Mouse (Mus musculus): ENCODE data around the gene Cav1. TPM values are rescaled to one million over a fixed set of nuclear protein-coding genes. Genes with fewer than 3 reads are reported as not detected.

Cav1 gene
- polyA plus RNA-seq, 1 experiment from 2014 or later: 22.4 TPM

- peak; percentile 40 for DNase-seq (ENCODE audit: low spot score)
- Histone ChIP-seq H3K27me3 (ENCODE audit: low read depth, poor library complexity, severe bottlenecking) (peaks cover 42% of the 10 kb centered on the region), H3K4me1 (peaks cover 24% of the 10 kb centered on the region), H3K4me3 (peak overlapping the region; percentile 55), H3K9me3 (replicated peaks) (no peaks in the 10 kb centered on the region), H3K27ac (0 out of 2 replicates have a peak overlapping the region, but pooled peaks have one; percentile 26), H3K36me3 (no peaks in the 10 kb centered on the region)
- 2% methylated on average over 18 of the region's 19 CpGs for WGBS
These were observed 629 bp downstream of the Cav1 start for GRCm38 (mm10) chr6:17306602-17307325.

DNA sequence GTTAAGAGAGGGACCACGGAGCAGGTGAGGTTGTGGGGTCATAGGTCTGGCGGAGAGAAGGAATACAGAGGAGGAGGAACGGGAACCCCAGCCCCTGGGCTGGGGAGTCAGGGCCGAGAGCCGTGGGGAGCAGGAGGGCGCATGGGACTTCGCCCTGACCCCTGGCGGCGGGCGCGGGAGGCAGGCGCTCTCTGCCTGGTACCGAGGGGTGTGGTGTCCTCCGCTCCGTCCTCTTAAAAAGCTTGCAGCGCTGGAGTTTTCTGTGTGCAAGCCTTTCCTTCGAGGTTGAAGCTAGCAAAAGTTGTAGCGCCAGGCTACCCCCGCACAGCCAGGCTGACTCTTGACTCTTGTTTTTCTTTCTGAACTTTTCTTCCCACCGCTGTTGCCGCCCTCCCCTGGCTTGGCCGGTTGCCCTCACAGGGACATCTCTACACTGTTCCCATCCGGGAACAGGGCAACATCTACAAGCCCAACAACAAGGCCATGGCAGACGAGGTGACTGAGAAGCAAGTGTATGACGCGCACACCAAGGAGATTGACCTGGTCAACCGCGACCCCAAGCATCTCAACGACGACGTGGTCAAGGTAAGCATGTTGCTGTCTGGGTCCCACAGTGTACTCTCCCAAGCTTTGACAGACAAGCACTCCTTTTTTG, 1.5 kb downstream of the Cav1 start:
- Histone ChIP-seq H3K4me3 (peak overlapping the region; percentile 55), H3K4me1 (peaks cover 24% of the 10 kb centered on the region), H3K9me3 (replicated peaks) (no peaks in the 10 kb centered on the region), H3K36me3 (no peaks in the 10 kb centered on the region), H3K27me3 (ENCODE audit: low read depth, poor library complexity, severe bottlenecking) (peaks cover 42% of the 10 kb centered on the region), H3K27ac (no peak overlapping the region)
- peak; percentile 80 for DNase-seq (ENCODE audit: low spot score)
- 1% methylated on average over 31 of the region's 31 CpGs for WGBS

GRCm38 (mm10) chr6:17308661-17309060, 2.5 kb downstream of the Cav1 start:
- Histone ChIP-seq H3K9me3 (replicated peaks) (no peaks in the 10 kb centered on the region), H3K27me3 (ENCODE audit: low read depth, poor library complexity, severe bottlenecking) (peaks cover 42% of the 10 kb centered on the region), H3K36me3 (no peaks in the 10 kb centered on the region), H3K4me3 (no peak overlapping the region), H3K4me1 (peaks cover 24% of the 10 kb centered on the region), H3K27ac (no peak overlapping the region)
- WGBS: 52% methylated on average over 2 of the region's 2 CpGs
- DNase-seq (ENCODE audit: low spot score): no peak

DNA sequence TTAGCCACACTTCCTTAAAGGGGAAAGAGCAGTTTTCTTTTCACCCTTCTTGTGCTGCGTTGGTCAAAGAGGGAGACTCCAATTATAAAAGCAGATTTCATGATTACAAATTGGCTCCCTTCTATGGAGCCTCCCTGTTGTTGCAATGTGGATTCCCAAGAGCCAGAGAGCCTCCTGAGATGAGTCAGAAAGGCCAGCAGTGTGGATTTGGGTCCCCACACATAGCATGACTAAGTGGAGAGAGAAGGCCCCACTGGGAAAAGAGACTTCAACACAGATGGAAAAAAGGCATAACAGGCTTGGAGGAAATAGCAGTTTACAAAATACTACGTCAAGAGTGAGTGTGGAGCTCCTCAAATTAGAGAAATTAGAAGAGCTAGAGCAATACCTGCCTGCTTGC, 3.1 kb downstream of the Cav1 start:
- WGBS: 84% methylated on average over 2 of the region's 2 CpGs
- H3K9me3 ChIP-seq (replicated peaks): no peaks in the 10 kb centered on the region

GRCm38 (mm10) chr6:17314241-17314640, 8.1 kb downstream of the Cav1 start:
- H3K27me3 ChIP-seq (ENCODE audit: low read depth, poor library complexity, severe bottlenecking): peaks cover 6% of the 10 kb centered on the region
- 79% methylated on average over 2 of the region's 2 CpGs for WGBS

More for the DNA sequence above, 3.1 kb downstream of the Cav1 start:
- DNase-seq (ENCODE audit: low spot score): no peak
- Histone ChIP-seq H3K27ac (no peak overlapping the region), H3K4me3 (no peak overlapping the region), H3K27me3 (ENCODE audit: low read depth, poor library complexity, severe bottlenecking) (peaks cover 42% of the 10 kb centered on the region), H3K36me3 (no peaks in the 10 kb centered on the region), H3K4me1 (peaks cover 24% of the 10 kb centered on the region)

DNA sequence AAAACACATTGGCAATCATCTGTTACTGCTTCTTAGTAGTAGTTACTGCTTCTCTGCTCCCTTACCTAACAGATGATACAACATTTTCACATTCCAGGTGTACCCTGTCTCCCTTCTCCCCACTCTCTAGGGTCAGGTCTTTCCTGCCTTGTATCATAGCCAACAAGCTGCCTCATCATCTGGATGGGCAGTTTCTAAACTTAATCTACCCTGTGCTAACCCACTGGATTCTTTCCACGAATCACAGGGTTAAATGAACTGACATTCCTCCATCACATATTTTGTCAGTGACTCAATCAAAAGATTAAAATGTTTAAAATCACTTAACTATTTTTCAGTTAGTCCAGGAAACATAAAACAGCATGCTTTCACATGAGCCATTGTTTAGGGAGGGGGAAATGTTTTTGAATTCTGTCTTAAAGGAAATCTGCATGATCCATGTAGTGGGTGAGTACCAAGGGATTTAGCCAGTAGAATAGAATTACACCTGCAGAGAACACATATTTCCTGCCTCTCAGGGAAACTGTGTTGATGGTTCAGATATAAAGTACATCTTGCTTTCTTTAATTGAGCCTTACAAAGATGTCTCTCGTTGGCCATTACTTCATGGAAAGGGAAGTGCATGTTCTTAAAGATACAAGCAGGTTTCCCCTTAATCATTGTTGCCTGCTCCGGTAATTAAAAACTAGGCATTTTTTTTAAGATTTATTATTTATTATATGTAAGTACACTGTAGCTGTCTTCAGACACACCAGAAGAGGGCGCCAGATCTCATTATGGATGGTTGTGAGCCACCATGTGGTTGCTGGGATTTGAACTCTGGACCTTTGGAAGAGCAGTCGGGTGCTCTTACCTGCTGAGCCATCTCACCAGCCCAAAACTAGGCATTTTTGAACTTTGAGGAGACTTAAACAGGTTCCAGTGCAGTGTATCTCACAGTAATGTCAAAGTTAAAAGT, 8.8 kb downstream of the Cav1 start:
- Histone ChIP-seq H3K9me3 (replicated peaks) (no peaks in the 10 kb centered on the region), H3K27ac (no peak overlapping the region), H3K4me1 (peaks cover 5% of the 10 kb centered on the region), H3K4me3 (no peak overlapping the region), H3K36me3 (no peaks in the 10 kb centered on the region), H3K27me3 (ENCODE audit: low read depth, poor library complexity, severe bottlenecking) (no peaks in the 10 kb centered on the region)
- 84% methylated on average over 5 of the region's 5 CpGs for WGBS
- DNase-seq (ENCODE audit: low spot score): no peak

More at GRCm38 (mm10) chr6:17314241-17314640, 8.1 kb downstream of the Cav1 start:
- H3K36me3 ChIP-seq: no peaks in the 10 kb centered on the region
- no peak overlapping the region for H3K4me3 ChIP-seq
- no peaks in the 10 kb centered on the region for H3K9me3 ChIP-seq (replicated peaks)
- no peak for DNase-seq (ENCODE audit: low spot score)
- H3K27ac ChIP-seq: no peak overlapping the region
- peaks cover 5% of the 10 kb centered on the region for H3K4me1 ChIP-seq

- H3K4me3 ChIP-seq: no peak overlapping the region
- H3K36me3 ChIP-seq: no peaks in the 10 kb centered on the region
- H3K27ac ChIP-seq: 0 out of 2 replicates have a peak overlapping the region, but pooled peaks have one; percentile 21
- H3K27me3 ChIP-seq (ENCODE audit: low read depth, poor library complexity, severe bottlenecking): no peaks in the 10 kb centered on the region
- no peak for DNase-seq (ENCODE audit: low spot score)
- H3K4me1 ChIP-seq: peaks cover 5% of the 10 kb centered on the region
- no peaks in the 10 kb centered on the region for H3K9me3 ChIP-seq (replicated peaks)
- 76% methylated on average over 15 of the region's 15 CpGs for WGBS
These were observed 10.4 kb downstream of the Cav1 start for GRCm38 (mm10) chr6:17316294-17317166.

DNA sequence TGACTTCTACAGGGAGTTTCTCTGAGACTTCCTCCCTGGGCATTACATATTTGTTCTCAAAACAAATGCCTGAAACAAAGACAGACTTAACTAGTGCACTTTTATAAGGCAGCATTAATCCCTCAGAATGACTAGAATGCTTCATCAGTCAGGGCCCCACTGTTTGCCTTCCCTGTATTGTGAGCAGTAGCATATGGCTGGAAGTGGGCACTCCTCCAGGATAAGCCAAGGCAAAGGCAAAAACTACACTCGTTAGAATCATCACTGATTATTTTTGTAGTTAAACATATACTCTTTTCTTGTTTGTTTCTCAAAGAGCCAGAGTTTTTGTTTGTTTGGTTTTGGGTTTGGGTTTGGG, 11.0 kb downstream of the Cav1 start:
- Histone ChIP-seq H3K36me3 (no peaks in the 10 kb centered on the region), H3K4me3 (no peak overlapping the region), H3K27me3 (ENCODE audit: low read depth, poor library complexity, severe bottlenecking) (no peaks in the 10 kb centered on the region), H3K4me1 (peaks cover 5% of the 10 kb centered on the region), H3K9me3 (replicated peaks) (no peaks in the 10 kb centered on the region), H3K27ac (no peak overlapping the region)
- WGBS: 70% methylated on average over 1 of the region's 1 CpGs
- DNase-seq (ENCODE audit: low spot score): no peak

GRCm38 (mm10) chr6:17317944-17318343, 11.8 kb downstream of the Cav1 start:
- Histone ChIP-seq H3K4me3 (no peak overlapping the region), H3K36me3 (no peaks in the 10 kb centered on the region), H3K9me3 (replicated peaks) (no peaks in the 10 kb centered on the region), H3K27me3 (ENCODE audit: low read depth, poor library complexity, severe bottlenecking) (no peaks in the 10 kb centered on the region), H3K27ac (no peak overlapping the region), H3K4me1 (peaks cover 5% of the 10 kb centered on the region)
- 75% methylated on average over 1 of the region's 1 CpGs for WGBS
- DNase-seq (ENCODE audit: low spot score): no peak

DNA sequence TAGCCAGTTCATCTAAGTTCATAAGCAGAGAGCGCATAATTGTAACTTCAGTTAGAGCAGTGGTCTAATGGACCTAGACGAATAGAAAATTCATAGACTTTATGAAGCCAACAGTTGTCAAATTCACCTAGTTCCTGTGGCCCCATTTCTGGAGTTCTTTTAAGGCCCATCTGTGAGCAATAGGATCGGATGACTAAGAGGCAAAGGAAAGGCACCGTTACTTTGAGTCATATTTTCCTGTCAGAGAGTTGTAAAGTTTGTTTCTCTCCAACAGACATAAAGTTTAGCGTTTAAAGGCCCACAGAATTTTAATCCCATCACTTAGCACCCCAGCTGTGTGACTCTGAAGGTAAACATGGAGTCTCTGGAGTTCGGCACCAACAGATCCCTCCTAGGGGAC, 15.8 kb downstream of the Cav1 start:
- Histone ChIP-seq H3K27ac (no peak overlapping the region), H3K4me3 (no peak overlapping the region), H3K9me3 (replicated peaks) (no peaks in the 10 kb centered on the region), H3K27me3 (ENCODE audit: low read depth, poor library complexity, severe bottlenecking) (no peaks in the 10 kb centered on the region), H3K36me3 (no peaks in the 10 kb centered on the region), H3K4me1 (peaks cover 3% of the 10 kb centered on the region; the same call in 1 of the 2 replicates)
- 72% methylated on average over 6 of the region's 6 CpGs for WGBS
- no peak for DNase-seq (ENCODE audit: low spot score)

DNA sequence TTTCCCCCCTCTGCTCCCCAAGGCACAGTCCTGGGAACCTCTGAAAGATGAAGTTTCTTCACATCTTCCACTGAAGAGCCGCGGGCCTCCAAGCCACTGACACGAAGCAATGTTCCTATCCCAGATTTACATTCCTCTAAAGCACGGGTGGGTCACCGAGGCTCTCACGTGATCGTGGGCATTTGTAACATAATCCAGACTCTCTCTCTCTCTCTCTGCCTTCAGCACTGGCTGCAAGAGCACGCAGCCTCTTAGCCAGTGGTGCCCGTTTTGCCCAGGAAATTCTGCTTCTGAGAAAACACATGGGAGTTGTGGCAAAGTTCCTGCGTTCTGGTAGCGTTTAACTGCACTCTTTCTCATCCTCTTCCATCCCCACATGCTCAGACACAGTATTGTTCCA, 21.1 kb downstream of the Cav1 start:
- peaks cover 6% of the 10 kb centered on the region for H3K4me1 ChIP-seq
- no peaks in the 10 kb centered on the region for H3K9me3 ChIP-seq (replicated peaks)
- WGBS: 53% methylated on average over 11 of the region's 11 CpGs
- H3K27me3 ChIP-seq (ENCODE audit: low read depth, poor library complexity, severe bottlenecking): no peaks in the 10 kb centered on the region
- no peaks in the 10 kb centered on the region for H3K36me3 ChIP-seq
- DNase-seq (ENCODE audit: low spot score): no peak
- no peak overlapping the region for H3K27ac ChIP-seq
- no peak overlapping the region for H3K4me3 ChIP-seq

GRCm38 (mm10) chr6:17329801-17330200, 23.7 kb downstream of the Cav1 start:
- peaks cover 6% of the 10 kb centered on the region for H3K4me1 ChIP-seq
- H3K9me3 ChIP-seq (replicated peaks): no peaks in the 10 kb centered on the region
- no peaks in the 10 kb centered on the region for H3K27me3 ChIP-seq (ENCODE audit: low read depth, poor library complexity, severe bottlenecking)
- WGBS: 86% methylated on average over 3 of the region's 3 CpGs
- no peaks in the 10 kb centered on the region for H3K36me3 ChIP-seq
- DNase-seq (ENCODE audit: low spot score): no peak
- no peak overlapping the region for H3K27ac ChIP-seq
- no peak overlapping the region for H3K4me3 ChIP-seq
